Mouse (Mus musculus) left cerebral cortex, adult 6 months (tissue): ENCODE data around the gene Kcnn3. TPM values are rescaled to one million over a fixed set of nuclear protein-coding genes. Genes with fewer than 3 reads are reported as not detected.

Experiments
- long read RNA-seq, 2 experiments: library from polyadenylated mRNA; unstranded; transcript quantifications; one replicate each; pipeline ENCODE4 v2.0.0; 2019 to 2020
- polyA plus RNA-seq: library from polyadenylated mRNA; unstranded; fragments of <200 nt; fragmentation: Nextera tagmentation; gene quantifications from 2 replicates; pipeline ENCODE4 v1.2.3, GENCODE M21; 2021

Kcnn3 gene
- 2.5 and 4.1 TPM in 2 replicates for polyA plus RNA-seq
- long read RNA-seq, experiment 1, partial matches to known transcripts, result 0 of 10 reads
- long read RNA-seq, experiment 1, other reads (novel, unspliced or antisense), result 8 of 10 reads
- long read RNA-seq, experiment 2, partial matches to known transcripts, result 1 of 6 reads
- long read RNA-seq, experiment 2, other reads (novel, unspliced or antisense), result 5 of 6 reads

DNA sequence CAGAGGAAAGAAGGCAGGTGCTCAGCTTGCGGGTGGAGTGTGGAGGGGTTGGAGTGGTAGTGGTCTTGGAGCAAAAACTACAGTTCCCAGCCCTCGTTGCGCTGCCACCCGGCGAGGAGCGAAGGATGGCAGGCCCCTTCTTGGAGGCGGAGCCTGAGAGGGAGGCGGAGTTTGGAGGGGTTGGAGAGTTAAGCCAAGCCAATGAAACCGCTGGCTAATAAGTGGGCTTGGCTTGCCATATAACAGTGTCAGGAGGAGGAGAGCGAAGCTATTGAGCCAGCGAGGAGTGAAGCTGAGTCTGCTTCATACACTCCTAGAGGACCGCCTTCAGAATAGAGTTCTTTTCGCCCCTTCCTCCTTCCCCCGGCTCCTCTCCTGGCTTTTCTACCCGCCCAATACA is at the start of gene Kcnn3:
Kcnn3 (plus strand) TSS at position 271 of the 400 bp plus-strand sequence.

DNA sequence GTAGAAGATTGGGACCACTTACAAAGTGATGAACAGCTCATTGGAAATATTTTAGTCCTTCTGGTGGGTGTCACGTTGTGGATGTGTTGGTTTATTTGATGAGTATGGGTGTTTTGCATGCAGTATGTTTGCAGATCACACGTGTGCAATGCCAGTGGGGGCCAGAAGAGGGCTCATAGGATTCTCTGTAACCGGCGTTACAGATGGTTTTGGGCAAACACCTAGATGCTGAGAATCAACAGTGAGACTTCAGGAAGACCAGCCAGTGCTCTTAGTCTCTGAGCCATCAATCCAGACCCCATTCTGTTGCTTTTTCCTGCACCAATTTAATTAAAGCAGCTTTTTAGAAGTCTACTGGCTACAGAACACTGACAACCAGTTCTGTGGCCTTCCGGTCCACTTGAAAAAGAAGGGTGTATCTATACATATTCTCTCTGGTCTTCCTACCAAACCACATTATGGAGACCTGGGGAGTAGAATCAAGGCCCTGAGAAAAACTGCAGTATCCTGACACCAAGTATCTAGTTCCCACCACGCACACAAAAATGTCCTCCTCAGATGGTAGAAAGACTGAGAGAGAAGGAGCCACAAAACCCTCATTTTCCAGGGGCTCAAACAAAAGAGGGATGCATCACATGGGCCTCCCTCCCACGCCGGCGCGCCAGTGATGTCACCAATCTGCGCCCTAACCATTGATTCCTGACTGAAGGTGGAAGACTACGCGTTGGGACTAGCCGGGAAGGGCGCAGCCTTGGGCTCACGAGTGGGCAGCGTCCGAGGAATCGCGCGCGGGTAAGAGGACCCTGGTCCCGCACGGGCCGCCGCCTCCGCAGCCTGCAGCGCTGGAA is 194.6 kb downstream of the Kcnn3 start, which contains the start of gene Adar:
Adar (plus strand) TSS at position 664 of the 848 bp plus-strand sequence.

Other genes with a start within 250 kb of the Kcnn3 start
- 48.6 and 65.6 TPM in 2 replicates for gene Slc50a1, start 249.6 kb upstream of the Kcnn3 start, polyA plus RNA-seq
- gene Efna1, start 239.0 kb upstream of the Kcnn3 start, polyA plus RNA-seq, result 11.1 and 12.0 TPM in 2 replicates
- gene Efna3, start 197.2 kb upstream of the Kcnn3 start, polyA plus RNA-seq, result 5.6 and 31.3 TPM in 2 replicates
- gene Efna4, start 182.1 kb upstream of the Kcnn3 start, polyA plus RNA-seq, result 0.30 and 0.44 TPM in 2 replicates
- gene Adam15, start 170.2 kb upstream of the Kcnn3 start, polyA plus RNA-seq, result 21.3 and 43.1 TPM in 2 replicates
- gene Dcst2, start 158.2 kb upstream of the Kcnn3 start, polyA plus RNA-seq, result not detected in 2 replicates
- 1.9 and 2.3 TPM in 2 replicates for gene Dcst1, start 154.9 kb upstream of the Kcnn3 start, polyA plus RNA-seq
- 0.49 and 1.2 TPM in 2 replicates for gene Zbtb7b, start 125.4 kb upstream of the Kcnn3 start, polyA plus RNA-seq
- gene Lenep, start 117.4 kb upstream of the Kcnn3 start, polyA plus RNA-seq, result not detected in 2 replicates
- 22.6 and 32.3 TPM in 2 replicates for gene Flad1, start 108.3 kb upstream of the Kcnn3 start, polyA plus RNA-seq
- 8.9 and 10.6 TPM in 2 replicates for gene Cks1b, start 101.8 kb upstream of the Kcnn3 start, polyA plus RNA-seq
- gene Shc1, start 101.7 kb upstream of the Kcnn3 start, polyA plus RNA-seq, result 4.1 and 4.9 TPM in 2 replicates
- gene Pygo2, start 90.0 kb upstream of the Kcnn3 start, polyA plus RNA-seq, result 5.5 and 11.4 TPM in 2 replicates
- 15.4 and 16.1 TPM in 2 replicates for gene Pbxip1, start 83.5 kb upstream of the Kcnn3 start, polyA plus RNA-seq
- 66.6 and 78.2 TPM in 2 replicates for gene Pmvk, start 65.6 kb upstream of the Kcnn3 start, polyA plus RNA-seq
- gene Adar, start 194.9 kb downstream of the Kcnn3 start, polyA plus RNA-seq, result 22.8 and 57.0 TPM in 2 replicates
- gene Chrnb2, start 244.5 kb downstream of the Kcnn3 start, polyA plus RNA-seq, result 11.2 and 13.0 TPM in 2 replicates